Mouse (Mus musculus): ENCODE results near the gene Dab1.

Dab1 gene

GRCm38 (mm10) chr4:103822669-103823068 lies 203.5 kb downstream of the Dab1 start:
- no peak for DNase-seq (ENCODE audit: low read depth, low spot score)

GRCm38 (mm10) chr4:103838377-103838776 lies 219.2 kb downstream of the Dab1 start:
- DNase-seq (ENCODE audit: low read depth, low spot score), result no peak

GRCm38 (mm10) chr4:103839541-103839940 lies 220.4 kb downstream of the Dab1 start:
- DNase-seq (ENCODE audit: low read depth, low spot score), result no peak

- no peak for DNase-seq (ENCODE audit: low read depth, low spot score)
Observed at GRCm38 (mm10) chr4:103841126-103841525, 222.0 kb downstream of the Dab1 start.

GRCm38 (mm10) chr4:103844635-103845034 lies 225.5 kb downstream of the Dab1 start:
- no peak for DNase-seq (ENCODE audit: low read depth, low spot score)

GRCm38 (mm10) chr4:103857173-103857572 lies 238.0 kb downstream of the Dab1 start:
- DNase-seq (ENCODE audit: low read depth, low spot score), result no peak

GRCm38 (mm10) chr4:103875564-103875963 lies 256.4 kb downstream of the Dab1 start:
- no peak for DNase-seq (ENCODE audit: low read depth, low spot score)

GRCm38 (mm10) chr4:103878841-103879240 lies 259.7 kb downstream of the Dab1 start:
- no peak for DNase-seq (ENCODE audit: low read depth, low spot score)

- DNase-seq (ENCODE audit: low read depth, low spot score), result no peak
Observed at GRCm38 (mm10) chr4:103881641-103882040, 262.5 kb downstream of the Dab1 start.

- no peak for DNase-seq (ENCODE audit: low read depth, low spot score)
Observed at GRCm38 (mm10) chr4:103888086-103888485, 268.9 kb downstream of the Dab1 start.

- no peak for DNase-seq (ENCODE audit: low read depth, low spot score)
Observed at GRCm38 (mm10) chr4:103889110-103889509, 270.0 kb downstream of the Dab1 start.

GRCm38 (mm10) chr4:103896806-103897205 lies 277.6 kb downstream of the Dab1 start:
- DNase-seq (ENCODE audit: low read depth, low spot score), result no peak

- DNase-seq (ENCODE audit: low read depth, low spot score), result no peak
Observed at GRCm38 (mm10) chr4:103897702-103898101, 278.5 kb downstream of the Dab1 start.

- DNase-seq (ENCODE audit: low read depth, low spot score), result no peak
Observed at GRCm38 (mm10) chr4:103911441-103911840, 292.3 kb downstream of the Dab1 start.

- no peak for DNase-seq (ENCODE audit: low read depth, low spot score)
Observed at GRCm38 (mm10) chr4:103912071-103912470, 292.9 kb downstream of the Dab1 start.

- DNase-seq (ENCODE audit: low read depth, low spot score), result no peak
Observed at GRCm38 (mm10) chr4:103922431-103922931, 303.3 kb downstream of the Dab1 start.

GRCm38 (mm10) chr4:103926682-103927081 lies 307.5 kb downstream of the Dab1 start:
- no peak for DNase-seq (ENCODE audit: low read depth, low spot score)

- no peak for DNase-seq (ENCODE audit: low read depth, low spot score)
Observed at GRCm38 (mm10) chr4:103929631-103930030, 310.5 kb downstream of the Dab1 start.

GRCm38 (mm10) chr4:103934364-103934763 lies 315.2 kb downstream of the Dab1 start:
- no peak for DNase-seq (ENCODE audit: low read depth, low spot score)

GRCm38 (mm10) chr4:103948255-103948654 lies 329.1 kb downstream of the Dab1 start:
- DNase-seq (ENCODE audit: low read depth, low spot score), result no peak

- DNase-seq (ENCODE audit: low read depth, low spot score), result no peak
Observed at GRCm38 (mm10) chr4:103953652-103954220, 334.6 kb downstream of the Dab1 start.

GRCm38 (mm10) chr4:103961134-103962049 lies 342.2 kb downstream of the Dab1 start:
- DNase-seq (ENCODE audit: low read depth, low spot score), result no peak

- no peak for DNase-seq (ENCODE audit: low read depth, low spot score)
Observed at GRCm38 (mm10) chr4:103969906-103970305, 350.7 kb downstream of the Dab1 start.

Measured in A20 (cell line).